Mouse (Mus musculus) CH12.LX (cell line): ENCODE results near the gene Dync1i1. TPM values are rescaled to one million over a fixed set of nuclear protein-coding genes. Genes with fewer than 3 reads are reported as not detected.
"Not testable (repeated sequence)": the region's sequence is repeated elsewhere in the genome, so short reads cannot be mapped to it uniquely, and the experiment has no call there.

Source experiments
- DNase-seq: peaks from one replicate; pipeline ENCODE4 v3.0.0-alpha.2; 2013; ENCODE audit errors: extremely low read depth
- H3K27ac ChIP-seq: 2 replicates; pipeline ENCODE4 v1.5.1; 2012; ENCODE audit warnings: low read depth, mild to moderate bottlenecking, control low read depth, moderate library complexity; ENCODE audit not compliant: insufficient read depth
- H3K27me3 ChIP-seq: replicated peaks from 2 replicates; pipeline ENCODE3; 2012; ENCODE audit warnings: inconsistent platforms
- H3K36me3 ChIP-seq, 2 experiments: replicated peaks in 1 of 2; 2 replicates each; pipeline versions ENCODE3 to v1.6.1; 2012; ENCODE audit warnings: inconsistent platforms in 1 of 2, low read length in 1 of 2, mild to moderate bottlenecking in 1 of 2, mixed read lengths in 1 of 2, moderate library complexity in 1 of 2; ENCODE audit not compliant: control insufficient read depth in 1 of 2, insufficient read depth in 1 of 2
- H3K4me1 ChIP-seq, 2 experiments: 2 replicates each; pipeline ENCODE4 v1.6.1; 2012; ENCODE audit warnings: inconsistent platforms in 1 of 2, moderate library complexity in 1 of 2; ENCODE audit not compliant: insufficient read depth in 2 of 2, control insufficient read depth in 1 of 2
- H3K4me2 ChIP-seq: 2 replicates; pipeline ENCODE4 v1.6.1; 2012; ENCODE audit warnings: low read depth, mild to moderate bottlenecking, control low read depth; ENCODE audit not compliant: poor library complexity, insufficient read depth, severe bottlenecking
- H3K4me3 ChIP-seq, 3 experiments: fragments of 150-350 bp in 1 of 3; sonication (generic) in 1 of 3; replicated peaks in 1 of 3; 2 replicates each; pipeline versions ENCODE3 to v1.5.1; 2011 to 2012; ENCODE audit warnings: low read depth in 2 of 3, low read length in 2 of 3, mild to moderate bottlenecking in 2 of 3, moderate library complexity in 2 of 3, control low read depth in 1 of 3, improper control_type of control experiment in 1 of 3, inconsistent platforms in 1 of 3, mixed read lengths in 1 of 3; ENCODE audit not compliant: poor library complexity in 1 of 3
- H3K79me2 ChIP-seq: replicated peaks from 2 replicates; pipeline ENCODE4 v1.6.1; 2012; ENCODE audit warnings: mild to moderate bottlenecking, moderate library complexity; ENCODE audit not compliant: control insufficient read depth, poor library complexity, insufficient read depth, severe bottlenecking; ENCODE audit errors: extremely low read depth
- H3K9ac ChIP-seq: 2 replicates; pipeline ENCODE4 v1.6.1; 2012; ENCODE audit warnings: low read depth, mild to moderate bottlenecking, control low read depth, moderate library complexity; ENCODE audit not compliant: insufficient read depth
- H3K9me3 ChIP-seq: replicated peaks from 2 replicates; pipeline ENCODE3; 2012; ENCODE audit warnings: low read length, inconsistent platforms, mixed read lengths
- CHD1 ChIP-seq: IDR thresholded peaks from 2 replicates; pipeline ENCODE4 v1.6.1; 2012; ENCODE audit warnings: low read depth, low read length, improper control_type of control experiment, inconsistent platforms
- CTCF ChIP-seq, 2 experiments: IDR thresholded peaks in 1 of 2; conservative IDR thresholded peaks in 1 of 2; 2 replicates each; pipeline ENCODE4 v1.5.1; 2011 to 2012; ENCODE audit warnings: low read depth in 2 of 2, low read length in 2 of 2, improper control_type of control experiment in 1 of 2, inconsistent platforms in 1 of 2, mild to moderate bottlenecking in 1 of 2, moderate library complexity in 1 of 2
- JUND ChIP-seq: conservative IDR thresholded peaks from 2 replicates; pipeline ENCODE4 v1.6.1; 2011; ENCODE audit warnings: low read depth, low read length, improper control_type of control experiment
- KAT2A ChIP-seq: IDR thresholded peaks from 2 replicates; pipeline ENCODE4 v1.6.1; 2012; ENCODE audit warnings: low read length, improper control_type of control experiment, inconsistent platforms; ENCODE audit not compliant: insufficient replicate concordance
- MYC ChIP-seq: IDR thresholded peaks from 2 replicates; pipeline ENCODE4 v1.6.1; 2011; ENCODE audit warnings: low read depth, mild to moderate bottlenecking, improper control_type of control experiment, low read length
- NELFE ChIP-seq: IDR thresholded peaks from 2 replicates; pipeline ENCODE4 v1.6.1; 2011; ENCODE audit warnings: low read depth, low read length, improper control_type of control experiment
- POLR2AphosphoS2 ChIP-seq: IDR thresholded peaks from 2 replicates; pipeline ENCODE4 v1.6.1; 2011; ENCODE audit warnings: low read depth, low read length, improper control_type of control experiment
- RCOR1 ChIP-seq: conservative IDR thresholded peaks from 2 replicates; pipeline ENCODE4 v1.6.1; 2012; ENCODE audit warnings: low read depth, mild to moderate bottlenecking, inconsistent platforms, low read length, improper control_type of control experiment
- SIN3A ChIP-seq: IDR thresholded peaks from 2 replicates; pipeline ENCODE4 v1.6.1; 2012; ENCODE audit warnings: low read length, improper control_type of control experiment, inconsistent platforms
- TBP ChIP-seq: conservative IDR thresholded peaks from 2 replicates; pipeline ENCODE4 v1.6.1; 2011; ENCODE audit warnings: low read depth, low read length, improper control_type of control experiment
- TCF12 ChIP-seq: IDR thresholded peaks from 2 replicates; pipeline ENCODE4 v1.6.1; 2014; ENCODE audit warnings: low read depth, mild to moderate bottlenecking, inconsistent platforms, low read length, improper control_type of control experiment
- ZMIZ1 ChIP-seq: IDR thresholded peaks from 2 replicates; pipeline ENCODE4 v1.6.1; 2012; ENCODE audit warnings: low read depth, mild to moderate bottlenecking, inconsistent platforms, low read length, improper control_type of control experiment
- ZNF384 ChIP-seq: IDR thresholded peaks from 2 replicates; pipeline ENCODE4 v1.6.1; 2012; ENCODE audit warnings: low read depth, low read length, improper control_type of control experiment, inconsistent platforms
- dilution Hi-C: fragments of 300-500 bp; cut with MboI; formaldehyde crosslinking; loops from 2 replicates; pipeline ENCODE4 v1.14.3; 2020; ENCODE audit warnings: low sequenced_read_pairs; ENCODE audit not compliant: extremely low pct_unique_long_range_greater_than_20kb, extremely low pct_ligation_motif_present
- in situ Hi-C: fragments of 300-500 bp; cut with MboI; formaldehyde crosslinking; loops from 3 replicates; pipeline ENCODE4 v1.14.3; 2019; ENCODE audit warnings: low sequenced_read_pairs, low pct_ligation_motif_present, low pct_unique_long_range_greater_than_20kb, mixed read lengths
- polyA plus RNA-seq: library from polyadenylated mRNA; unstranded; fragments of >175 nt; gene quantifications from 2 replicates; pipeline ENCODE4 v1.2.1, GENCODE M21; 2012; ENCODE audit warnings: low read depth; ENCODE audit not compliant: insufficient read length
- total RNA-seq, 2 experiments: library from RNA; depleted of rRNA; stranded (reverse); fragments of 300-350 nt in 1 of 2; fragments of >200 nt in 1 of 2; gene quantifications; 2 replicates each; pipeline ENCODE4 v1.2.3; 2012 to 2014

Gene Dync1i1
- total and polyA plus RNA-seq, 3 experiments: not detected

DNA sequence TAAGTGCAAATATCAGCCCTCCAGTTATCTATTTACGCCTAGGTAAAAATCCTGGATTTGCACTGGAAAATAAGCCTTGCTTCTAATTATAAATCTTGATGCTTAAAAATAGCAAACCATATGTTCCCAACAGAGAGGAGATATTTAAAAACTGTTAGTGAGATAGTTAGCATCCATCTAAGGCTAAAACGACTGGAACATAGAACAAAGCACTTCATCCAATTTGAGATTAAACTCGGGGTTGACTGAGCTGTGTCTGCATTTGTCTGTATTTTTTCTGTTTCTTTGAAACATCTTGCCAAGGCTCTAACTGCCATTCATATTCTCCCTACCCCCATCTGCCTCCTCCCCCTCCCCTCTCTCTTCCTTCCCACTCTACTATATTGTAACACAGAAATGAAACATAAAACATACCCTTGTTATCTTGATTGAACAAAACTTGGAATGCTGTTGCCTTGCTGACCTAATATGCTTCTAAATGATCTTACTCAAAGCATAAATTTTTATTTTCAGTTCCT, 10.3 kb upstream of the Dync1i1 start:
- Histone ChIP-seq H3K27ac (no peak overlapping the region), H3K79me2 (no peaks in the 10 kb centered on the region), H3K9me3 (no peaks in the 10 kb centered on the region), H3K4me2 (no peak overlapping the region), H3K36me3 (no peaks in the 10 kb centered on the region), H3K4me1 (peaks cover 0 to 4% of the 10 kb centered on the region in 2 experiments; a peak in 1 of 4 replicates), H3K4me3 (no peak overlapping the region), H3K9ac (no peak overlapping the region), H3K27me3 (no peaks in the 10 kb centered on the region)
- TF ChIP-seq CTCF (conservative IDR thresholded peaks at IDR 0.05 in 1 of 2, IDR thresholded peaks at IDR 0.05 in 1 of 2; ENCODE audit: low read depth in 2 of 2, low read length in 2 of 2): no peak
- TF ChIP-seq MYC: no peak
- no peak for TF ChIP-seq TCF12
- no peak for TF ChIP-seq RCOR1
- TF ChIP-seq NELFE: no peak
- TF ChIP-seq POLR2AphosphoS2: no peak
- no peak for TF ChIP-seq SIN3A
- TF ChIP-seq TBP: no peak
- no peak for TF ChIP-seq CHD1
- dilution Hi-C loops: no loop called here
- DNase-seq: no peak
- in situ Hi-C loops: no loop called here

DNA sequence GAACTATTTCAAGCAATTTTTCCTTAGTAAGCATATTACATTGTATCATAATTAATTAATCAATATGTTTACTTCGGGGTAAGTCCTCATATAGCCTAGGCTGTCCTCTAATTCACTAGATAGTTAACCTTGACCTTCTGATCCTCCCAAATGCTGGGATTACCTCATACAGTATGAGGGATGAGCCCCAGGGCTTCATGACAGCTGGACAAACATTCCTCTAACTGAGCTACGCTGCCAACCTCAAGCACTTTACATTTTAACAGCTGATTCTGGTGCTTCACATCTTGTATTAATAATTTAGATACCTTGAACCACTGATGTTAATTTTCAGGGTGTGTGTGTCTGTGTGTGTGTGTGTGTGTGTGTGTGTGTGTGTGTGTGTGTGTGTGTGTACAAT, 6.5 kb upstream of the Dync1i1 start:
- Histone ChIP-seq H3K4me1 (peaks cover 0 to 4% of the 10 kb centered on the region in 2 experiments; a peak in 1 of 4 replicates), H3K36me3 (no peaks in the 10 kb centered on the region), H3K27ac (no peak overlapping the region), H3K27me3 (no peaks in the 10 kb centered on the region), H3K79me2 (no peaks in the 10 kb centered on the region), H3K9me3 (no peaks in the 10 kb centered on the region), H3K4me2 (no peak overlapping the region), H3K9ac (no peak overlapping the region), H3K4me3 (no peak overlapping the region)
- DNase-seq: no peak
- TF ChIP-seq KAT2A (no peak), MYC (no peak), ZMIZ1 (no peak), ZNF384 (no peak), JUND (no peak)
- dilution Hi-C loops (no loop called here), in situ Hi-C loops (no loop called here)

DNA sequence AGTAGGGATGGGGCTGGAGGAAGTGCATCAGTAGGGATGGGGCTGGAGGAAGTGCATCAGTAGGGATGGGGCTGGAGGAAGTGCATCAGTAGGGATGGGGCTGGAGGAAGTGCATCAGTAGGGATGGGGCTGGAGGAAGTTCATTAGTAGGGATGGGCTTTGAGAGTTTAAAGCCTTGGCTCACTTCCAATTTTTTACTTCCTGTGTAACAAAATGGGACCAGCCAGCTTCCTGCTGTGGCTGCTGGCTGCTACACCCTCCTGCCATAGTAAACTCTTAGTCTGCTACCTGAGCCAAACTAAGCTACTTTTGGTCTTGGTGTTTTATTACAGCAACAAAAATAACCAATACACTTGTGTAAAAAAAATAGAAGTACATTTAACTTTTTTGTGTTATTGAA, 4.7 kb upstream of the Dync1i1 start:
- DNase-seq, dilution Hi-C loops, H3K36me3 ChIP-seq, H3K9me3 ChIP-seq, in situ Hi-C loops, H3K9ac ChIP-seq, H3K79me2 ChIP-seq, H3K4me1 ChIP-seq, H3K4me2 ChIP-seq, H3K27ac ChIP-seq, H3K4me3 ChIP-seq, H3K27me3 ChIP-seq: not testable (repeated sequence)
